Mouse (Mus musculus) midbrain, postnatal 0 days (tissue): ENCODE measurements around the gene Tmem41b. TPM values are rescaled to one million over a fixed set of nuclear protein-coding genes. Genes with fewer than 3 reads are reported as not detected.

Experiments
- ATAC-seq: fragments of 200-750 bp; cut with Nextera tagmentation; 2 replicates; pipeline ENCODE4 v1.8.0; 2017; ENCODE audit warnings: moderate number of reproducible peaks, mild to moderate bottlenecking, moderate TSS enrichment, moderate library complexity; ENCODE audit not compliant: low FRiP score
- DNase-seq: peaks from one replicate; pipeline ENCODE4 v3.0.0-alpha.2; 2015; ENCODE audit warnings: low spot score
- H3K27ac ChIP-seq: fragments of 300-500 bp; sonication (generic); 2 replicates; pipeline ENCODE4 v1.5.1; 2014; ENCODE audit warnings: low read depth, mild to moderate bottlenecking, low read length, mixed read lengths
- H3K27me3 ChIP-seq: fragments of 300-500 bp; sonication (generic); 2 replicates; pipeline ENCODE4 v1.6.1; 2014; ENCODE audit warnings: low read length, control low read depth, mixed read lengths; ENCODE audit not compliant: insufficient read depth
- H3K36me3 ChIP-seq: fragments of 300-500 bp; sonication (generic); 2 replicates; pipeline ENCODE4 v1.6.1; 2014; ENCODE audit warnings: low read length, control low read depth, mixed read lengths; ENCODE audit not compliant: insufficient read depth
- H3K4me1 ChIP-seq: fragments of 300-500 bp; sonication (generic); 2 replicates; pipeline ENCODE4 v1.6.1; 2014; ENCODE audit warnings: mild to moderate bottlenecking, control low read depth, antibody characterized with exemption, low read length, mixed read lengths; ENCODE audit not compliant: insufficient read depth
- H3K4me2 ChIP-seq: fragments of 300-500 bp; sonication (generic); 2 replicates; pipeline ENCODE4 v1.6.1; 2014; ENCODE audit warnings: low read depth, mild to moderate bottlenecking, low read length, mixed read lengths; ENCODE audit not compliant: poor library complexity, severe bottlenecking
- H3K4me3 ChIP-seq: fragments of 300-500 bp; sonication (generic); 2 replicates; pipeline ENCODE4 v1.5.1; 2014; ENCODE audit warnings: low read depth, mild to moderate bottlenecking, low read length, moderate library complexity
- H3K9ac ChIP-seq: fragments of 300-500 bp; sonication (generic); replicated peaks from 2 replicates; pipeline ENCODE4 v1.6.1; 2014; ENCODE audit warnings: mild to moderate bottlenecking, low read length, moderate library complexity, mixed read lengths; ENCODE audit not compliant: poor library complexity, severe bottlenecking
- H3K9me3 ChIP-seq: fragments of 300-500 bp; sonication (generic); 2 replicates; pipeline ENCODE4 v1.6.1; 2016; ENCODE audit warnings: low read length, control low read depth
- CTCF ChIP-seq: IDR thresholded peaks from 2 replicates; pipeline ENCODE4 v1.5.1; 2016; ENCODE audit warnings: antibody characterized with exemption, mild to moderate bottlenecking
- WGBS: fragments of 180-500 bp; shearing (Covaris S2); extraction: QIAGEN DNeasy Blood & Tissue Kit; methylation state at CpG from one replicate; pipeline ENCODE4 v1.1.7; 2014; 5-methylcytosine and 5-hydroxymethylcytosine counted together
- polyA plus RNA-seq: library from polyadenylated mRNA; unstranded; fragments of >200 nt; fragmentation: Nextera tagmentation; extraction: Ambion mirVana; gene quantifications from 2 replicates; pipeline ENCODE4 v1.2.1, GENCODE M21; 2015
- total RNA-seq: library from RNA; depleted of rRNA; stranded (reverse); fragments of >200 nt; gene quantifications from 2 replicates; pipeline ENCODE4 v1.2.3, GENCODE M21; 2014

Gene Tmem41b
- total and polyA plus RNA-seq, 2 experiments from 2014 or later: 55.4 to 65.0 TPM

DNA sequence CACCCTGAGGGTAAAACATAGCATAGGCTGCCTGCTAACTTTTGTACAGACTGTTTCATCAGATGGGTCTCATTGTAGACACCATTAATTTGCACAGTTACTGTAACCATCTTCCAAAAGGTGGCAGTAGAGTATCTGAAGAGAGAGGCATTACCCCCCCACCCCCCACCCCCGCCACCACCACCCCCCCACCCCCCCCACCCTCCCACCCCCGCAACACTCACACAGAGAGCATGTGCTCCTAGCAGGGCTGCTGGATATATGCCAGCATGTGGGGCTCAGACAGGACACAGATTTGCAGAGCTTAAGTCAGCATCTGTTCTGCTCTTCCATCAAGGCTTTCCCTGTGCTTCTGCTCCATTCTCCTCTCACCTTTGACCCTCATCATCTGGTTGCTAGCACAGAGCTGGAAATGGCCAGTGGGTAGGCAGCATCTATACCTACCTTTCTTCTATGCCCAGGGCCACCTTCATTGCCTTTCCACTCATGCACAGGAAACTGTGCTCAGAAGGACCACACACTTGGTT is 17.7 kb downstream of the Tmem41b start:
- 0% methylated on average over 1 of the region's 2 CpGs for WGBS
- peak; percentile 79 for ATAC-seq

DNA sequence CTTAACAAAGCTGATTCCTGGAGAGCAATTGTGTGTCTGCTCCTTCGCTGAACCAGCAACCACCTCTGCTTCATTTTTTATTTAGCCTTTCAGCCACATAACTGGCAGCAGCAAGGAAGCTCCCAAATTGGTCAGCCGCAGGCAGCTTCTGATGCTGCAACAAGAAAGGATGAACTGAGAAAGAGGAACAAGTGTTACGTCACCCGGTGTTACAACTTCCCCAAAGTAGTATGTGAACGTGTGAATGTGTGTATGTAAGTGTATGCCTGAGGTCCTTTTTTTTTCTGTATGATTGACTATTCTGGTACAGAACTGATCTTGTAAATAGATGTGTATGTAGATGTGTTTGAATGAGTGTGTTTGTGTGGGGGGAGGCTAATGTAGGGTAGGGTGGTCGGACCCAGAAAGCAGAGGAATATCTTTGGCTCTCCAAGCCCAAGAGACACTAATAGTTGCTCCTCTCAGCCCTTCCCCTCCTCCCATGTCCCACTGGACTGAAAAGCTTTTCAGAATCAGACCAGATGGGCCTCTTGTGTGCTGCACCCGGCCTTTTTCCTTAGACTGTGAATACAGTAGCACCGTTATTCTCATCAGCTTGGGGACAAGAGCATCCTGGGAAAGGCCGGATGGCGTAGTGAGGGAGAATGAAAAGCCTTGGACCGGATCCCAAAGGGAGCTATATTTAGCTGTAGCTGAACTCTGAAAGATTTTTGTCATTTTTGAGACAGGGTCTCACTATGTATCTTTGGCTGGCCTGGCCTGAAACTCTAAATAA is 18.7 kb downstream of the Tmem41b start:
- TF ChIP-seq CTCF: no peak

More for the DNA sequence above, 17.7 kb downstream of the Tmem41b start:
- DNase-seq: peak; percentile 94
- no peak overlapping the region; the same call in 1 of the 2 replicates for H3K27ac ChIP-seq
- H3K4me3 ChIP-seq: no peak overlapping the region
- no peaks in the 10 kb centered on the region for H3K27me3 ChIP-seq
- H3K9ac ChIP-seq: no peak overlapping the region
- H3K4me2 ChIP-seq: no peak overlapping the region
- TF ChIP-seq CTCF: peak; percentile 44
- H3K4me1 ChIP-seq: no peaks in the 10 kb centered on the region
- H3K36me3 ChIP-seq: peaks cover 5% of the 10 kb centered on the region
- no peaks in the 10 kb centered on the region for H3K9me3 ChIP-seq

DNA sequence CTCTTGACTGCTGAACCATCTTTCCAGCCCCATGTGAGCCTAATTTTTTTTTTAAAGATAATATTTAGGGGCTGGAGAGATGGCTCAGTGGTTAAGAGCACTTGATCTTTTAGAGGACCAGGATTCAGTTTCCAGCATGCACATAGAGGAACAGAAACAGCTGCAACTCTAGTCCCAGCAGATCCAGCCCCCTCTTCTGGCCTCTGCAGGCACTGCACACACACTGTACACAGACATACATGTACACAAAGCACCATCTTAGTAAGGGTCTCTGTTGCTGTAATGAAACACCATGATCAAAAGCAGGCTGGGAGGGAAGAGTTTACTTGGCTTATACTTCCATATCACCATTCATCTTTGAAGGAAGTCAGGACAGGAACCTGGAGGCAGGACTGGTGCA is 21.1 kb downstream of the Tmem41b start:
- no peak overlapping the region for H3K4me2 ChIP-seq
- no peak for ATAC-seq
- H3K27ac ChIP-seq: no peak overlapping the region
- H3K4me1 ChIP-seq: no peaks in the 10 kb centered on the region; the same call in 1 of the 2 replicates
- H3K27me3 ChIP-seq: no peaks in the 10 kb centered on the region
- TF ChIP-seq CTCF: no peak; the same call in 1 of the 2 replicates
- H3K4me3 ChIP-seq: no peak overlapping the region
- H3K9ac ChIP-seq: no peak overlapping the region
- no peaks in the 10 kb centered on the region for H3K36me3 ChIP-seq
- DNase-seq: no peak
- no peaks in the 10 kb centered on the region; the same call in 1 of the 2 replicates for H3K9me3 ChIP-seq

More for the DNA sequence above, 18.7 kb downstream of the Tmem41b start:
- peak; percentile 81 for DNase-seq
- peaks cover 5% of the 10 kb centered on the region for H3K36me3 ChIP-seq
- no peaks in the 10 kb centered on the region for H3K27me3 ChIP-seq
- H3K27ac ChIP-seq: peak overlapping the region; percentile 51
- WGBS: 46% methylated on average over 11 of the region's 11 CpGs
- no peaks in the 10 kb centered on the region for H3K4me1 ChIP-seq
- no peak overlapping the region for H3K4me2 ChIP-seq
- peak; percentile 64; the same call in 1 of the 2 replicates for ATAC-seq
- H3K4me3 ChIP-seq: no peak overlapping the region
- no peak overlapping the region for H3K9ac ChIP-seq
- H3K9me3 ChIP-seq: no peaks in the 10 kb centered on the region; the same call in 1 of the 2 replicates

GRCm38 (mm10) chr7:109963707-109964106 is 23.0 kb downstream of the Tmem41b start:
- 98% methylated on average over 4 of the region's 4 CpGs for whole genome bisulfite sequencing
- no peak overlapping the region for H3K27ac ChIP-seq
- peaks cover 3% of the 10 kb centered on the region for H3K4me1 ChIP-seq
- no peak overlapping the region for H3K4me2 ChIP-seq
- no peak for ATAC-seq
- H3K36me3 ChIP-seq: no peaks in the 10 kb centered on the region
- DNase-seq: no peak
- no peak overlapping the region for H3K4me3 ChIP-seq
- no peaks in the 10 kb centered on the region for H3K27me3 ChIP-seq
- TF ChIP-seq CTCF: no peak
- H3K9me3 ChIP-seq: no peaks in the 10 kb centered on the region; the same call in 1 of the 2 replicates
- no peak overlapping the region for H3K9ac ChIP-seq

DNA sequence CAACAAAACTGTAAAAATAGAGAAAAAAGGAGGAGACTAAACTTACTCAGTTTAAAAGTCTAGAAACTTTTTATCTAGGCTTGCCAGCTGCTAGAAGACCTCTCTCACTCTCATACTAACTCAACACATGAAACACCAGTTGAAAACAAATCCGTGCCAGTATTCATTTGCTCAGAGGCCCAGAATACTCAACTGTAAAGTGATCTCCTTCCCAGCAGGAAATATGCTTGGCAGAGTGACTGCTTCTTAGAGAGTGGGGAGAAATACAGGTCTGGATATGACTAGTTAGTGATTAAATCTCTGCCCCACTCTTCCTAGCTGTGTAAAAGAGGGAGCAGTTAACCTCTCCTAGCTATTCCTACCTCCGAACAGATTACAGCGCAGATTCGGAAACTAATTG is 24.1 kb downstream of the Tmem41b start:
- Histone ChIP-seq H3K9me3 (no peaks in the 10 kb centered on the region; the same call in 1 of the 2 replicates), H3K4me3 (no peak overlapping the region), H3K9ac (no peak overlapping the region), H3K27ac (no peak overlapping the region), H3K27me3 (no peaks in the 10 kb centered on the region), H3K36me3 (no peaks in the 10 kb centered on the region), H3K4me1 (peaks cover 8% of the 10 kb centered on the region), H3K4me2 (no peak overlapping the region)
- ATAC-seq (no peak), DNase-seq (no peak)
- 81% methylated on average over 4 of the region's 4 CpGs for WGBS
- TF ChIP-seq CTCF: no peak

DNA sequence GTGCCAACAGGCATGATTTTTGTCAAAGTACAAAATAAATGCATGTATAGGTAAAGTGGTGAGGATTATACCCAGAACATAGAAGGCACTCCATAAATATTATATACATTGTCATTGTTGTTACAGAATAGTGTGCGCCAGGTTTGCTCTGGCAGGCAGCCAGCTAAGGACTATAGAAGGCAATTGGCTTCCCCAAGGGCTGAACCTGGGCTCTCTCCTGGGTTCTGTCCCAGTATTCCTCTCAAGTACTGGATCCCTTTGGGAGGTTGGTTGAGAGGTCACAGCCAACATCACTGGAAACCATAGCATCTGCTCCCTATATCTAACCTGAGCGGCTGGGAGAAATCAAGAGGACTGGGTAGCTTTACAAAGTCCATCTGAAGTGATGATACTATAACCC is 25.2 kb downstream of the Tmem41b start:
- no peak for DNase-seq
- Histone ChIP-seq H3K4me3 (no peak overlapping the region), H3K27me3 (no peaks in the 10 kb centered on the region), H3K36me3 (no peaks in the 10 kb centered on the region), H3K9me3 (no peaks in the 10 kb centered on the region; the same call in 1 of the 2 replicates), H3K4me2 (no peak overlapping the region), H3K4me1 (peaks cover 12% of the 10 kb centered on the region), H3K27ac (no peak overlapping the region), H3K9ac (no peak overlapping the region)
- WGBS: 87% methylated on average over 2 of the region's 2 CpGs
- no peak for TF ChIP-seq CTCF
- no peak for ATAC-seq
